Mouse (Mus musculus) hindbrain, embryonic 11.5 days (tissue): Measurements from ENCODE around the gene Dnm3. TPM values are rescaled to one million over a fixed set of nuclear protein-coding genes. Genes with fewer than 3 reads are reported as not detected.
A peak's percentile ranks its signal among the peaks of the same experiment; 100 is the strongest.

Source experiments
- ATAC-seq: fragments of 200-750 bp; cut with Nextera tagmentation; 2 replicates; pipeline ENCODE4 v1.8.0; 2017; ENCODE audit warnings: mild to moderate bottlenecking, moderate TSS enrichment, moderate library complexity; ENCODE audit not compliant: low FRiP score
- DNase-seq: peaks from one replicate; pipeline ENCODE4 v3.0.0-alpha.2; 2015; ENCODE audit warnings: low spot score
- H3K27ac ChIP-seq: fragments of 300-500 bp; sonication (generic); 2 replicates; pipeline ENCODE4 v1.5.1; 2014; ENCODE audit warnings: mild to moderate bottlenecking, low read depth, low read length
- H3K27me3 ChIP-seq: fragments of 300-500 bp; sonication (generic); 2 replicates; pipeline ENCODE4 v1.6.1; 2014; ENCODE audit warnings: mild to moderate bottlenecking, low read length, moderate library complexity, mixed read lengths; ENCODE audit not compliant: control insufficient read depth, insufficient read depth
- H3K36me3 ChIP-seq: fragments of 300-500 bp; sonication (generic); 2 replicates; pipeline ENCODE4 v1.6.1; 2014; ENCODE audit warnings: mild to moderate bottlenecking, low read length, moderate library complexity, mixed read lengths; ENCODE audit not compliant: control insufficient read depth, insufficient read depth
- H3K4me1 ChIP-seq: fragments of 300-500 bp; sonication (generic); replicated peaks from 2 replicates; pipeline ENCODE4 v1.6.1; 2014; ENCODE audit warnings: low read length, mixed read lengths; ENCODE audit not compliant: control insufficient read depth, insufficient read depth
- H3K4me2 ChIP-seq: fragments of 300-500 bp; sonication (generic); replicated peaks from 2 replicates; pipeline ENCODE4 v1.6.1; 2014; ENCODE audit warnings: mild to moderate bottlenecking, low read depth, low read length
- H3K4me3 ChIP-seq: fragments of 300-500 bp; sonication (generic); 2 replicates; pipeline ENCODE4 v1.5.1; 2014; ENCODE audit warnings: low read depth, low read length
- H3K9ac ChIP-seq: fragments of 300-500 bp; sonication (generic); 2 replicates; pipeline ENCODE4 v1.6.1; 2014; ENCODE audit warnings: low read depth, low read length
- H3K9me3 ChIP-seq: fragments of 300-500 bp; sonication (generic); 2 replicates; pipeline ENCODE4 v1.6.1; 2016; ENCODE audit warnings: low read length; ENCODE audit not compliant: control insufficient read depth
- WGBS: fragments of 180-500 bp; shearing (Covaris S2); extraction: QIAGEN DNeasy Blood & Tissue Kit; methylation state at CpG from one replicate; pipeline ENCODE4 v1.1.7; 2014; 5-methylcytosine and 5-hydroxymethylcytosine counted together
- polyA plus RNA-seq: library from polyadenylated mRNA; unstranded; fragments of >200 nt; fragmentation: Nextera tagmentation; extraction: Ambion mirVana; gene quantifications from 2 replicates; pipeline ENCODE4 v1.2.1, GENCODE M21; 2014

Gene Dnm3
- polyA plus RNA-seq, 1 experiment from 2014 or later = 12.0 TPM

- DNase-seq (no peak), ATAC-seq (no peak)
- Histone ChIP-seq H3K9ac (no peak overlapping the region), H3K27ac (peak overlapping the region; percentile 39; the same call in 1 of the 2 replicates), H3K9me3 (no peaks in the 10 kb centered on the region), H3K27me3 (no peaks in the 10 kb centered on the region), H3K4me1 (no peaks in the 10 kb centered on the region), H3K36me3 (no peaks in the 10 kb centered on the region), H3K4me2 (no peak overlapping the region), H3K4me3 (no peak overlapping the region)
- 58% methylated on average over 4 of the region's 4 CpGs for WGBS
Observed at GRCm38 (mm10) chr1:162075416-162075815, 402.4 kb downstream of the Dnm3 start.

- Histone ChIP-seq H3K36me3 (no peaks in the 10 kb centered on the region), H3K9me3 (no peaks in the 10 kb centered on the region), H3K9ac (no peak overlapping the region), H3K27ac (peak overlapping the region; percentile 39; the same call in 1 of the 2 replicates), H3K4me1 (no peaks in the 10 kb centered on the region), H3K27me3 (no peaks in the 10 kb centered on the region), H3K4me2 (no peak overlapping the region), H3K4me3 (no peak overlapping the region)
- no peak for DNase-seq
- ATAC-seq = no peak
- 72% methylated on average over 17 of the region's 17 CpGs for WGBS
Observed at GRCm38 (mm10) chr1:162074626-162075410, 403.0 kb downstream of the Dnm3 start.

- H3K4me1 ChIP-seq = no peaks in the 10 kb centered on the region
- no peaks in the 10 kb centered on the region for H3K9me3 ChIP-seq
- DNase-seq = no peak
- no peaks in the 10 kb centered on the region for H3K27me3 ChIP-seq
- H3K36me3 ChIP-seq = no peaks in the 10 kb centered on the region
- WGBS = 83% methylated on average over 7 of the region's 7 CpGs
- no peak overlapping the region for H3K4me3 ChIP-seq
- 0 out of 2 replicates have a peak overlapping the region, but pooled peaks have one; percentile 6 for H3K27ac ChIP-seq
- H3K4me2 ChIP-seq = no peak overlapping the region
- no peak for ATAC-seq
- H3K9ac ChIP-seq = no peak overlapping the region
Observed at GRCm38 (mm10) chr1:162072917-162073578, 404.8 kb downstream of the Dnm3 start.

- no peaks in the 10 kb centered on the region for H3K9me3 ChIP-seq
- 27% methylated on average over 6 of the region's 6 CpGs for WGBS
- H3K36me3 ChIP-seq = no peaks in the 10 kb centered on the region
- no peaks in the 10 kb centered on the region for H3K4me1 ChIP-seq
- H3K9ac ChIP-seq = no peak overlapping the region
- H3K4me3 ChIP-seq = no peak overlapping the region
- ATAC-seq (no peak), DNase-seq (no peak)
- no peaks in the 10 kb centered on the region for H3K27me3 ChIP-seq
- peak overlapping the region; percentile 12; the same call in 1 of the 2 replicates for H3K27ac ChIP-seq
- H3K4me2 ChIP-seq = no peak overlapping the region
Observed at GRCm38 (mm10) chr1:162053608-162054007, 424.2 kb downstream of the Dnm3 start.

GRCm38 (mm10) chr1:162053186-162053585, 424.6 kb downstream of the Dnm3 start:
- ATAC-seq = no peak

GRCm38 (mm10) chr1:162052755-162053154, 425.1 kb downstream of the Dnm3 start:
- H3K27ac ChIP-seq = no peak overlapping the region
- no peaks in the 10 kb centered on the region for H3K27me3 ChIP-seq
- no peaks in the 10 kb centered on the region for H3K4me1 ChIP-seq
- H3K9me3 ChIP-seq = no peaks in the 10 kb centered on the region
- no peak overlapping the region for H3K4me2 ChIP-seq
- ATAC-seq = no peak
- 74% methylated on average over 6 of the region's 6 CpGs for WGBS
- H3K36me3 ChIP-seq = no peaks in the 10 kb centered on the region
- H3K4me3 ChIP-seq = no peak overlapping the region
- H3K9ac ChIP-seq = no peak overlapping the region
- DNase-seq = no peak

More at GRCm38 (mm10) chr1:162053186-162053585, 424.6 kb downstream of the Dnm3 start:
- peak overlapping the region; percentile 12; the same call in 1 of the 2 replicates for H3K27ac ChIP-seq
- 69% methylated on average over 7 of the region's 7 CpGs for WGBS
- H3K4me3 ChIP-seq = no peak overlapping the region
- H3K4me1 ChIP-seq = no peaks in the 10 kb centered on the region
- H3K27me3 ChIP-seq = no peaks in the 10 kb centered on the region
- no peaks in the 10 kb centered on the region for H3K36me3 ChIP-seq
- H3K9ac ChIP-seq = no peak overlapping the region
- H3K4me2 ChIP-seq = no peak overlapping the region
- no peaks in the 10 kb centered on the region for H3K9me3 ChIP-seq
- DNase-seq = no peak

GRCm38 (mm10) chr1:162052138-162052537, 425.7 kb downstream of the Dnm3 start:
- 86% methylated on average over 7 of the region's 7 CpGs for WGBS
- no peak overlapping the region for H3K4me3 ChIP-seq
- no peaks in the 10 kb centered on the region for H3K27me3 ChIP-seq
- no peaks in the 10 kb centered on the region for H3K36me3 ChIP-seq
- DNase-seq = no peak
- no peak overlapping the region for H3K27ac ChIP-seq
- H3K4me1 ChIP-seq = no peaks in the 10 kb centered on the region
- ATAC-seq = no peak
- no peak overlapping the region for H3K9ac ChIP-seq
- H3K4me2 ChIP-seq = no peak overlapping the region
- H3K9me3 ChIP-seq = no peaks in the 10 kb centered on the region

GRCm38 (mm10) chr1:162051710-162052109, 426.1 kb downstream of the Dnm3 start:
- Histone ChIP-seq H3K9ac (no peak overlapping the region), H3K36me3 (no peaks in the 10 kb centered on the region), H3K9me3 (no peaks in the 10 kb centered on the region), H3K4me1 (no peaks in the 10 kb centered on the region), H3K27me3 (no peaks in the 10 kb centered on the region), H3K27ac (no peak overlapping the region), H3K4me3 (no peak overlapping the region), H3K4me2 (no peak overlapping the region)
- no peak for ATAC-seq
- no peak for DNase-seq
- 94% methylated on average over 4 of the region's 4 CpGs for WGBS
